Mouse (Mus musculus): ENCODE results near the gene Efcab5. TPM values are rescaled to one million over a fixed set of nuclear protein-coding genes. Genes with fewer than 3 reads are reported as not detected.
"Not testable (repeated sequence)": the region's sequence is repeated elsewhere in the genome, so short reads cannot be mapped to it uniquely, and the experiment has no call there.

Gene Efcab5
- polyA plus RNA-seq, 1 experiment = 1.1 TPM

DNA sequence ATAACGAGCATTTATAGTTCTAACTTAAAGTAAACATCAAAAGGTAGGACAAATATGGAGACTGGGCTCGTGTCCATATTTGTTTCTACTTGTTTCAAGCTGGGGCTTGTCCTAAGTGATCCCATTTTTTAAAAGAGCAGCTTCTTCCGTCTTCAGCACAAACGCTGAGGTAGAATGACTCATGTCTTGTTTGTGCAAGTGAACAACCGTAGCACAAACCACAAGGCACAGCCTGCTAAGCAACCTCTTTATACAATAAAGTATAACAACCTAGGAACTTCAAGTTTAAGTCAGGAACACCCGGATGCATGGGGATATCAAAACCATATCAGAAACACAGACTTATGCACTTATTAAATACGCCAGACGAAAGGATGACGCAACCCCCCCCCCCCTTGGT, 28.4 kb downstream of the Efcab5 start:
- TF ChIP-seq POLR2A (IDR thresholded peaks at IDR 0.05; ENCODE audit: control insufficient read depth, extremely low read depth, insufficient read depth, low read length, poor library complexity) = no peak
- 35% methylated on average over 9 of the region's 9 CpGs for WGBS
- H3K36me3 ChIP-seq (ENCODE audit: control insufficient read depth, insufficient read depth, low read length) = no peaks in the 10 kb centered on the region
- no peak overlapping the region for H3K27ac ChIP-seq (ENCODE audit: control insufficient read depth, insufficient read depth, low read length)
- no peak for DNase-seq
- H3K27me3 ChIP-seq (ENCODE audit: control insufficient read depth, insufficient read depth, low read length) = no peaks in the 10 kb centered on the region
- peaks cover 2% of the 10 kb centered on the region; the same call in 1 of the 2 replicates for H3K4me1 ChIP-seq (replicated peaks; ENCODE audit: control insufficient read depth, insufficient read depth, low read length)
- no peak overlapping the region for H3K4me3 ChIP-seq (ENCODE audit: control insufficient read depth, insufficient read depth, low read length)

DNA sequence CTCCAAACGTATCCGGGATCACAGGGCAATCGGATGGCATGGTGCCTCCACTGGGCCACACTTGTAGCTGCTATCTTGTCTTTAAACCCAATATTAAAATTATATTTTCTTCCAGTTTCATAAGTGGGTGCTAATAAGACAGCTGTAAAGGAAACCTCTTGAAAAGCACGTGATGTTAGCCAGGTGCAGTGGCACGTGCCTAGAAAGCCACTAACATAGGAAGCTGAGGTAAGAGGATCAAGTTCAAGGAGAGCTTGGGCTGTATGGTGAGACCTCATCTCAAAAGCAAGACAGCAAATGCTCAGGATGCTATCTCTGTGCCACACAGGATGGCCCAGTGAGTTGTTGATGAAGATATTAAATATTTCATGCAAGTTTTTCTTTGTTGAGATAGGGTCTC, 34.6 kb downstream of the Efcab5 start:
- H3K4me1 ChIP-seq (replicated peaks; ENCODE audit: control insufficient read depth, insufficient read depth, low read length) = peaks cover 4% of the 10 kb centered on the region; the same call in 1 of the 2 replicates
- no peak overlapping the region for H3K27ac ChIP-seq (ENCODE audit: control insufficient read depth, insufficient read depth, low read length)
- 54% methylated on average over 5 of the region's 5 CpGs for WGBS
- DNase-seq = peak; percentile 5
- no peaks in the 10 kb centered on the region for H3K36me3 ChIP-seq (ENCODE audit: control insufficient read depth, insufficient read depth, low read length)
- no peak for TF ChIP-seq CTCF (IDR thresholded peaks at IDR 0.05; ENCODE audit: borderline replicate concordance, control insufficient read depth, extremely low read depth, insufficient read depth, low read length, poor library complexity)
- no peak for TF ChIP-seq POLR2A (IDR thresholded peaks at IDR 0.05; ENCODE audit: control insufficient read depth, extremely low read depth, insufficient read depth, low read length, poor library complexity)
- H3K4me3 ChIP-seq (ENCODE audit: control insufficient read depth, insufficient read depth, low read length) = no peak overlapping the region
- H3K27me3 ChIP-seq (ENCODE audit: control insufficient read depth, insufficient read depth, low read length) = no peaks in the 10 kb centered on the region

DNA sequence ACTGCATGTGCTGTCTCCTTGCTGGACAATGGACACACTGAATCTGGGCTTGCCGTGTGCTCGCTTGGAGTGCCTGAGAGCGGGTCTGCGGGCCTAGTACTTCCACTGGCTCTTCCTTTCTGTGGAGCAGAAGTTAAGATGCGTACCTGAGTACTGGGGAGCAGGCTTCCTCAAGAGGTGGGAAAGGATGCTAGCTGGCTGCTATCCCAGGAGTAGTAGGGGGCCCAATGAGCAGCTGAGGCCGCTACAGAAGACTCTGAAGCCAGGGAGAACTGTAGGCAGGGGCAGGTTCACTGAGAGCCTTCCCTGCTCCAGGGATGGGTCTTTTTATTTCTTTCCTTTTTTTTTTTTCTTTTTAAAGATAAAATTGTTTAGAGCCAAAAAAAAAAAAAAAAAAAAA, 38.0 kb downstream of the Efcab5 start:
- 99% methylated on average over 6 of the region's 6 CpGs for WGBS
- no peaks in the 10 kb centered on the region for H3K36me3 ChIP-seq (ENCODE audit: control insufficient read depth, insufficient read depth, low read length)
- no peak overlapping the region for H3K4me3 ChIP-seq (ENCODE audit: control insufficient read depth, insufficient read depth, low read length)
- no peak for DNase-seq
- no peak for TF ChIP-seq CTCF (IDR thresholded peaks at IDR 0.05; ENCODE audit: borderline replicate concordance, control insufficient read depth, extremely low read depth, insufficient read depth, low read length, poor library complexity)
- no peak for TF ChIP-seq POLR2A (IDR thresholded peaks at IDR 0.05; ENCODE audit: control insufficient read depth, extremely low read depth, insufficient read depth, low read length, poor library complexity)
- H3K27me3 ChIP-seq (ENCODE audit: control insufficient read depth, insufficient read depth, low read length) = no peaks in the 10 kb centered on the region
- peaks cover 4% of the 10 kb centered on the region; the same call in 1 of the 2 replicates for H3K4me1 ChIP-seq (replicated peaks; ENCODE audit: control insufficient read depth, insufficient read depth, low read length)
- H3K27ac ChIP-seq (ENCODE audit: control insufficient read depth, insufficient read depth, low read length) = no peak overlapping the region

DNA sequence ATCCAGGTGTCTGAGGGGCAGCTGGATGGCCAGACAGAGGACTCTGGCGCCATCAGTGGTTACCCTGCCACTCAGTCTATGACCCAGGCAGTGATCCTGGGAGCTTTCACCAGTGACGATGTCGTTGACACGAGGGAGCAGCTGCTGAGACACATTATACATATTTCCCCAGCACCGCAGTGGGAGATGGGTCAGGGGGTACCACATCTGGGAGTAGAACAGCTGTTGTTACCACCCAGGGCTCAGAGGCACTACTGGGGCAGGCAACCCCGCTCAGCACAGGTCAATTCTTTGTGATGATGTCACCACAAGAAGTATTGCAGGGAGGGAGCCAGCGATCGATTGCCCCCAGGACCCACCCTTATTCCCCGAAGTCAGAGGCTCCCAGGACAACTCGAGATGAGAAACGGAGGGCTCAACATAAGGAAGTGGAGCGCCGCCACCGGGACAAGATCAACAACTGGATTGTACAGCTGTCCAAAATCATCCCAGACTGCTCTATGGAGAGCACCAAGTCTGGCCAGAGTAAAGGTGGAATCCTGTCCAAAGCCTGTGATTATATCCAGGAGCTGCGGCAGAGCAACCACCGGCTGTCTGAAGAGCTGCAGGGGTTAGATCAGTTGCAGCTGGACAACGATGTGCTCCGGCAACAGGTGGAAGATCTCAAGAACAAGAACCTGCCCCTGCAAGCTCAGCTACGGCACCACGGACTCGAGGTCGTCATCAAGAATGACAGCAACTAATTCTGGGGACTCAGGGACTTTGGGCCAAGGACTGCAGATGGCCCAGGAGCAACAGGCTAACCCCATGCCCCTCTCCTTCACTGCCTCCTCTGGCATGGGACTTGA, 38.8 kb downstream of the Efcab5 start:
- H3K36me3 ChIP-seq (ENCODE audit: control insufficient read depth, insufficient read depth, low read length); DNase-seq; H3K27ac ChIP-seq (ENCODE audit: control insufficient read depth, insufficient read depth, low read length); H3K27me3 ChIP-seq (ENCODE audit: control insufficient read depth, insufficient read depth, low read length); H3K4me3 ChIP-seq (ENCODE audit: control insufficient read depth, insufficient read depth, low read length); H3K4me1 ChIP-seq (replicated peaks; ENCODE audit: control insufficient read depth, insufficient read depth, low read length): not testable (repeated sequence)
- 94% methylated on average over 20 of the region's 22 CpGs for WGBS

DNA sequence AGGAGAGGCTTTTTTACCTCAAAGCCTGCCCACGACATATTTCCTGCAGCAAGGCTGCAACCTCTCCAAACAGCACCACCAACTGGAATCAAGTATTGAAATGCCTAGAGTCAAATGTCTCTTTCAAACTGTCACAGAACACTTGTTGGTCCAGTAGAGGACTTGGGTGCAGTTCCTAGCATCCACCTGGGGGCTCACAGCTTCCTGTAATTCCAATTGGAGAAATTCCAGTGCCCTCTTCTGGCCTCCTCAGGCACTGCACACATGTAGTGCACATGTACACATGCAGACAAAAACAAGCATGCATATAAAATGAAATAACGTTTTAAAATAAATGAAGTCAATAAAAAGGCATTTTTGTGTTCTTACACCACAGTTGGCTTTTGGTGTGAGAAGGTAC, 40.0 kb downstream of the Efcab5 start:
- 79% methylated on average over 2 of the region's 2 CpGs for WGBS
- H3K36me3 ChIP-seq (ENCODE audit: control insufficient read depth, insufficient read depth, low read length) = no peaks in the 10 kb centered on the region
- no peaks in the 10 kb centered on the region for H3K27me3 ChIP-seq (ENCODE audit: control insufficient read depth, insufficient read depth, low read length)
- DNase-seq = no peak
- no peak for TF ChIP-seq CTCF (IDR thresholded peaks at IDR 0.05; ENCODE audit: borderline replicate concordance, control insufficient read depth, extremely low read depth, insufficient read depth, low read length, poor library complexity)
- no peak for TF ChIP-seq POLR2A (IDR thresholded peaks at IDR 0.05; ENCODE audit: control insufficient read depth, extremely low read depth, insufficient read depth, low read length, poor library complexity)
- H3K4me3 ChIP-seq (ENCODE audit: control insufficient read depth, insufficient read depth, low read length) = no peak overlapping the region
- H3K4me1 ChIP-seq (replicated peaks; ENCODE audit: control insufficient read depth, insufficient read depth, low read length) = no peaks in the 10 kb centered on the region
- H3K27ac ChIP-seq (ENCODE audit: control insufficient read depth, insufficient read depth, low read length) = no peak overlapping the region

- TF ChIP-seq POLR2A (IDR thresholded peaks at IDR 0.05; ENCODE audit: control insufficient read depth, extremely low read depth, insufficient read depth, low read length, poor library complexity) (no peak), CTCF (IDR thresholded peaks at IDR 0.05; ENCODE audit: borderline replicate concordance, control insufficient read depth, extremely low read depth, insufficient read depth, low read length, poor library complexity) (no peak)
- H3K27ac ChIP-seq (ENCODE audit: control insufficient read depth, insufficient read depth, low read length) = no peak overlapping the region
- H3K36me3 ChIP-seq (ENCODE audit: control insufficient read depth, insufficient read depth, low read length) = no peaks in the 10 kb centered on the region
- H3K27me3 ChIP-seq (ENCODE audit: control insufficient read depth, insufficient read depth, low read length) = no peaks in the 10 kb centered on the region
- H3K4me1 ChIP-seq (replicated peaks; ENCODE audit: control insufficient read depth, insufficient read depth, low read length) = no peaks in the 10 kb centered on the region
- no peak for DNase-seq
- 97% methylated on average over 3 of the region's 3 CpGs for WGBS
- no peak overlapping the region for H3K4me3 ChIP-seq (ENCODE audit: control insufficient read depth, insufficient read depth, low read length)
Observed at GRCm38 (mm10) chr11:77147753-77148152, 41.0 kb downstream of the Efcab5 start.

DNA sequence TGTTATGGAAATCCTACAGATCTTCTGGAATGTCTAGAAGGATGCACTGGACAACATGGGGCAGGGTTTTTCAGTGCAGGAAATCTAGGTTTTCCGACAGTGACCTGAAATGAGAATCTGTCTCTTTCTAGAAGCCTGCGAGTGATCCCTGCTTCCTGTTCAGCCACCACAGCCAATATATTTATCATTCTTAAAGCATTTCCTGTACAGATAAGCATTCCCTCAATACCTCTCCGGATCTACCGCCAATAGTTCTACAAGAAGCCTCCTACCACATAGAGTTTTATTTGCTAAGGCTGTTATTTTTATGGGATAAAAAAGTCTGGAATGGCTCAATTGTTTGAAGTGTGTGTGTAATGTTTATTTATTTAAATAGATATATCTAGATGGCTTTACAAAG, 43.3 kb downstream of the Efcab5 start:
- no peak for DNase-seq
- Histone ChIP-seq H3K4me1 (replicated peaks; ENCODE audit: control insufficient read depth, insufficient read depth, low read length) (no peaks in the 10 kb centered on the region), H3K4me3 (ENCODE audit: control insufficient read depth, insufficient read depth, low read length) (no peak overlapping the region), H3K27ac (ENCODE audit: control insufficient read depth, insufficient read depth, low read length) (no peak overlapping the region), H3K27me3 (ENCODE audit: control insufficient read depth, insufficient read depth, low read length) (no peaks in the 10 kb centered on the region), H3K36me3 (ENCODE audit: control insufficient read depth, insufficient read depth, low read length) (no peaks in the 10 kb centered on the region)
- TF ChIP-seq POLR2A (IDR thresholded peaks at IDR 0.05; ENCODE audit: control insufficient read depth, extremely low read depth, insufficient read depth, low read length, poor library complexity) = no peak
- no peak for TF ChIP-seq CTCF (IDR thresholded peaks at IDR 0.05; ENCODE audit: borderline replicate concordance, control insufficient read depth, extremely low read depth, insufficient read depth, low read length, poor library complexity)
- 77% methylated on average over 4 of the region's 4 CpGs for WGBS
